Mouse (Mus musculus) MEL (cell line): ENCODE data around the gene Syk.

Experiments
- CHD1 ChIP-seq: IDR thresholded peaks from 2 replicates; pipeline ENCODE4 v1.6.1; 2012; ENCODE audit warnings: low read depth, mild to moderate bottlenecking, inconsistent platforms, low read length, improper control_type of control experiment
- CTCF ChIP-seq, 3 experiments: IDR thresholded peaks in 2 of 3; conservative IDR thresholded peaks in 1 of 3; 2 replicates each; pipeline ENCODE4 v1.5.1; 2011 to 2012; ENCODE audit warnings: low read length in 3 of 3, low read depth in 2 of 3, mild to moderate bottlenecking in 2 of 3, improper control_type of control experiment in 1 of 3, inconsistent platforms in 1 of 3, mixed read lengths in 1 of 3, moderate library complexity in 1 of 3; ENCODE audit not compliant: control insufficient read depth in 1 of 3, insufficient read depth in 1 of 3, poor library complexity in 1 of 3, severe bottlenecking in 1 of 3
- ETS1 ChIP-seq: IDR thresholded peaks from 2 replicates; pipeline ENCODE4 v1.6.1; 2012; ENCODE audit warnings: low read depth, mild to moderate bottlenecking, inconsistent platforms, low read length, improper control_type of control experiment, moderate library complexity
- GABPA ChIP-seq: IDR thresholded peaks from 2 replicates; pipeline ENCODE4 v1.6.1; 2012; ENCODE audit warnings: low read depth, mild to moderate bottlenecking, inconsistent platforms, low read length, improper control_type of control experiment, moderate library complexity
- GATA1 ChIP-seq: IDR thresholded peaks from 2 replicates; pipeline ENCODE4 v1.6.1; 2011; ENCODE audit warnings: low read depth, low read length, improper control_type of control experiment
- ZKSCAN1 ChIP-seq: IDR thresholded peaks from 2 replicates; pipeline ENCODE4 v1.6.1; 2012; ENCODE audit warnings: low read depth, mild to moderate bottlenecking, inconsistent platforms, low read length, improper control_type of control experiment, moderate library complexity

GRCm38 (mm10) chr13:52535542-52535941 is 47.4 kb upstream of the Syk start:
- TF ChIP-seq GABPA, result no peak
- no peak for TF ChIP-seq GATA1
- TF ChIP-seq CTCF (IDR thresholded peaks at IDR 0.05 in 2 of 3, conservative IDR thresholded peaks at IDR 0.05 in 1 of 3; ENCODE audit: control insufficient read depth in 1 of 3, insufficient read depth in 1 of 3, low read depth in 2 of 3, low read length in 3 of 3, poor library complexity in 1 of 3, severe bottlenecking in 1 of 3), result peak; percentile 59 to 71 (median 63)
- TF ChIP-seq ZKSCAN1, result no peak
- TF ChIP-seq ETS1, result no peak
- TF ChIP-seq CHD1, result no peak
